28 mouse cellular contexts compared by ENCODE assay signal in the genomic region with DNA sequence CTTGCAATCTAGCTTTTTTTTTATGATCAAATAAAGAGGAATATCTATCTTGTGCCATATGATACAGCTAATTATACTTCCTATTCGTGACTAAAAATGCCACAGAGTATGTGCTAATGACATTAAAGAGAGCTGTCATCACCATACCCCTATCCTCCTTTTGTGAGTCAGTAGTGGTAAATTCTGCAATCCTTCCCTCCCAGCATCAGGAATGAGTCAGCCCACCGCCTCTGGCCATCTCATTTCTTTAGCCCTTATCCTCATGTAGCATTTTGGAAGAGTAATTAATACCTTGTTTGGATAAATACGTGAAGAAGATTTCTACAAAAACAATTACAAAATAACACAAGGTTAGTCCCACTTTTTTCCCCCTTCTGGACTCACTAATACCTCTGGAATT. TPM values are rescaled to one million over a fixed set of nuclear protein-coding genes. Genes with fewer than 3 reads are reported as not detected.
A peak's percentile ranks its signal among the peaks of the same experiment; 100 is the strongest.
DNase-seq lines count a peak whose midpoint lies in the region; ATAC-seq and TF ChIP-seq lines count a peak whose summit lies in the region.
"Had no signal": no experiment of that assay in that cellular context is flagged by ENCODE, and none has a peak within 500 bp of the region (broad histone marks: within the 10 kb centered on the region; RNA-seq: fewer than 3 reads in every experiment).

No protein-coding gene starts in this region.

- H3ac ChIP-seq in C2C12 (ENCODE audit: control insufficient read depth, insufficient read length, low read depth) = no peak overlapping the region

- no peak overlapping the region for H3K4me3 ChIP-seq in midbrain, embryonic 12.5 days
- no peak overlapping the region for H3K4me3 ChIP-seq in midbrain, embryonic 16.5 days (ENCODE audit: low read depth, low read length)
- H3K4me3 ChIP-seq in C2C12 (ENCODE audit: insufficient read depth, poor library complexity, severe bottlenecking) = no peak overlapping the region
- H3K4me3 ChIP-seq in embryonic fibroblast, embryonic 13.5 days (ENCODE audit: insufficient read depth, low read length) = no peak overlapping the region
- H3K4me3 ChIP-seq: forebrain, embryonic 13.5 days; gastrocnemius, adult 2 months; heart, embryonic 12.5 days; liver, embryonic 13.5 days; neural tube, embryonic 12.5 days had no signal

- H3K79me3 ChIP-seq in C2C12 (ENCODE audit: low read depth) = no peaks in the 10 kb centered on the region

- TF ChIP-seq CTCF in C2C12 (IDR thresholded peaks at IDR 0.05; ENCODE audit: control insufficient read depth, insufficient read depth, insufficient read length) = no peak
- TF ChIP-seq CTCF in embryonic fibroblast, embryonic 13.5 days (IDR thresholded peaks at IDR 0.05; ENCODE audit: borderline replicate concordance, insufficient read depth, low read length) = no peak

- peaks cover 3% of the 10 kb centered on the region for H3K36me3 ChIP-seq in midbrain, embryonic 12.5 days
- no peaks in the 10 kb centered on the region for H3K36me3 ChIP-seq in midbrain, embryonic 16.5 days (ENCODE audit: control insufficient read depth, insufficient read depth, low read length)
- H3K36me3 ChIP-seq in C2C12 (ENCODE audit: control insufficient read depth, insufficient read depth) = no peaks in the 10 kb centered on the region

- H3K9me3 ChIP-seq in midbrain, embryonic 12.5 days = no peaks in the 10 kb centered on the region
- H3K9me3 ChIP-seq in midbrain, embryonic 16.5 days (replicated peaks; ENCODE audit: control insufficient read depth, low read length, poor library complexity, severe bottlenecking) = peaks cover 3% of the 10 kb centered on the region; the same call in 1 of the 2 replicates
- H3K9me3 ChIP-seq: G1E; heart, embryonic 12.5 days; liver, embryonic 13.5 days; neural tube, embryonic 12.5 days had no signal

- H3K27me3 ChIP-seq in midbrain, embryonic 12.5 days = no peaks in the 10 kb centered on the region
- no peaks in the 10 kb centered on the region for H3K27me3 ChIP-seq in midbrain, embryonic 16.5 days (ENCODE audit: control insufficient read depth, insufficient read depth, low read depth, low read length)
- H3K27me3 ChIP-seq in C2C12 (ENCODE audit: control insufficient read depth, insufficient read depth, insufficient read length) = no peaks in the 10 kb centered on the region
- H3K27me3 ChIP-seq: forebrain, embryonic 13.5 days; heart, embryonic 12.5 days; liver, embryonic 13.5 days; neural tube, embryonic 12.5 days had no signal

- H3K27ac ChIP-seq in midbrain, embryonic 12.5 days (replicated peaks) = no peak overlapping the region
- H3K27ac ChIP-seq in midbrain, embryonic 16.5 days (ENCODE audit: low read length) = no peak overlapping the region
- H3K27ac ChIP-seq in embryonic fibroblast, embryonic 13.5 days (ENCODE audit: insufficient read depth, low read length) = peak overlapping the region; percentile 11; the same call in 1 of the 2 replicates
- H3K27ac ChIP-seq: forebrain, embryonic 13.5 days; gastrocnemius, adult 2 months; hindbrain, embryonic 14.5 days; liver, embryonic 13.5 days; macrophage; neural tube, embryonic 12.5 days had no signal

- no peak overlapping the region for H3K9ac ChIP-seq in midbrain, embryonic 12.5 days (replicated peaks)
- no peak overlapping the region for H3K9ac ChIP-seq in midbrain, embryonic 16.5 days (ENCODE audit: low read depth, low read length)
- H3K9ac ChIP-seq: forebrain, embryonic 13.5 days; heart, embryonic 12.5 days; hindbrain, embryonic 14.5 days; liver, embryonic 13.5 days; neural tube, embryonic 12.5 days had no signal

- ATAC-seq in midbrain, embryonic 12.5 days (ENCODE audit: low FRiP score, low read depth) = 0 out of 2 replicates have a peak, but pooled peaks have one; percentile 14
- ATAC-seq in midbrain, embryonic 16.5 days = no peak; the same call in 1 of the 2 replicates
- ATAC-seq: forebrain, embryonic 13.5 days; intestine, postnatal 0 days had no signal

- H3K79me2 ChIP-seq in C2C12 (ENCODE audit: control insufficient read depth, insufficient read depth) = no peaks in the 10 kb centered on the region

- peak; percentile 35 for DNase-seq in 3134 (ENCODE audit: extremely low read depth, insufficient read length, low spot score)
- no peak for DNase-seq in kidney, postnatal 36 days
- no peak for DNase-seq in thymus, postnatal 36 days
- DNase-seq: adrenal gland, adult 2 months; adrenal gland, postnatal 36 days; cerebellum, adult 2 months; cerebellum, postnatal 14 days; gastrocnemius, adult 2 months; gastrocnemius, postnatal 36 days; heart, adult 18-20 months; kidney, postnatal 14 days; left cerebral cortex, postnatal 4 days; liver, embryonic 13.5 days; lung, adult 2 months; lung, postnatal 10 days; thymus, adult 2 months; thymus, postnatal 4 days had no signal

- WGBS in midbrain, embryonic 12.5 days = 79% methylated on average over 3 of the region's 3 CpGs
- WGBS in midbrain, embryonic 16.5 days = 58% methylated on average over 3 of the region's 3 CpGs

- no peak overlapping the region for H3K4me2 ChIP-seq in midbrain, embryonic 12.5 days (replicated peaks)
- H3K4me2 ChIP-seq in midbrain, embryonic 16.5 days (ENCODE audit: low read length) = no peak overlapping the region
- H3K4me2 ChIP-seq: forebrain, embryonic 13.5 days; heart, embryonic 12.5 days; hindbrain, embryonic 14.5 days; liver, embryonic 13.5 days; neural tube, embryonic 12.5 days had no signal

- no peak for TF ChIP-seq POLR2A in embryonic fibroblast, embryonic 13.5 days (IDR thresholded peaks at IDR 0.05; ENCODE audit: low read depth, low read length)

- H3K4me1 ChIP-seq in midbrain, embryonic 12.5 days = no peaks in the 10 kb centered on the region
- no peaks in the 10 kb centered on the region for H3K4me1 ChIP-seq in midbrain, embryonic 16.5 days (ENCODE audit: control insufficient read depth, insufficient read depth, low read length)
- peaks cover 3% of the 10 kb centered on the region; the same call in 1 of the 2 replicates for H3K4me1 ChIP-seq in embryonic fibroblast, embryonic 13.5 days (ENCODE audit: control insufficient read depth, insufficient read depth, low read length)
- H3K4me1 ChIP-seq: forebrain, embryonic 13.5 days; heart, embryonic 12.5 days; liver, embryonic 13.5 days; neural tube, embryonic 12.5 days had no signal

TF ChIP-seq in C2C12, 6 proteins besides CTCF, POLR2A, EP300 and RAD21:
- no peak for TF ChIP-seq MYOD1 (IDR thresholded peaks at IDR 0.05; ENCODE audit: control insufficient read depth, insufficient read length, low read depth)
- TF ChIP-seq FOSL1 (IDR thresholded peaks at IDR 0.05; ENCODE audit: insufficient read depth, low read length, poor library complexity, severe bottlenecking) = peak; percentile 92
- TF ChIP-seq CEBPB (IDR thresholded peaks at IDR 0.05; ENCODE audit: low read depth) = peak; percentile 93
TF ChIP-seq in C2C12: peak in this region for 2.

RNA-seq across cellular contexts. Expression of a gene that starts 56.8 kb away (rescaled TPM):
- 12.1 and 12.8 TPM in 2 replicates for polyA plus RNA-seq in midbrain, embryonic 12.5 days (2016; fragmentation: Nextera tagmentation; extraction: Ambion mirVana)
- polyA plus RNA-seq in midbrain, embryonic 16.5 days (2015; fragmentation: Nextera tagmentation; extraction: Ambion mirVana) = 10.0 and 11.7 TPM in 2 replicates
- polyA plus RNA-seq in C2C12 (2012; fragmentation: generic; extraction: Trizol) = 1.8 TPM
- 8.0 and 9.6 TPM in 2 replicates for polyA plus RNA-seq in embryonic fibroblast, embryonic 13.5 days (2011; ENCODE audit: insufficient read length, low read depth, missing spikeins)
